Mouse (Mus musculus) liver, embryonic 18 days (tissue): Measurements from ENCODE around the gene Snrpn. TPM values are rescaled to one million over a fixed set of nuclear protein-coding genes. Genes with fewer than 3 reads are reported as not detected.

Experiments used
- polyA plus RNA-seq: library from polyadenylated mRNA; depleted of rRNA; stranded (reverse); fragments of >200 nt; gene quantifications from 2 replicates; pipeline ENCODE4 v1.2.3, GENCODE M21; 2012; rRNA removed

Snrpn gene
- 3.9 and 4.1 TPM in 2 replicates for polyA plus RNA-seq

GRCm38 (mm10) chr7:60139742-60140480 lies at the start of gene Snrpn:
Gene Snrpn (minus strand): TSS chr7:60140219.

DNA sequence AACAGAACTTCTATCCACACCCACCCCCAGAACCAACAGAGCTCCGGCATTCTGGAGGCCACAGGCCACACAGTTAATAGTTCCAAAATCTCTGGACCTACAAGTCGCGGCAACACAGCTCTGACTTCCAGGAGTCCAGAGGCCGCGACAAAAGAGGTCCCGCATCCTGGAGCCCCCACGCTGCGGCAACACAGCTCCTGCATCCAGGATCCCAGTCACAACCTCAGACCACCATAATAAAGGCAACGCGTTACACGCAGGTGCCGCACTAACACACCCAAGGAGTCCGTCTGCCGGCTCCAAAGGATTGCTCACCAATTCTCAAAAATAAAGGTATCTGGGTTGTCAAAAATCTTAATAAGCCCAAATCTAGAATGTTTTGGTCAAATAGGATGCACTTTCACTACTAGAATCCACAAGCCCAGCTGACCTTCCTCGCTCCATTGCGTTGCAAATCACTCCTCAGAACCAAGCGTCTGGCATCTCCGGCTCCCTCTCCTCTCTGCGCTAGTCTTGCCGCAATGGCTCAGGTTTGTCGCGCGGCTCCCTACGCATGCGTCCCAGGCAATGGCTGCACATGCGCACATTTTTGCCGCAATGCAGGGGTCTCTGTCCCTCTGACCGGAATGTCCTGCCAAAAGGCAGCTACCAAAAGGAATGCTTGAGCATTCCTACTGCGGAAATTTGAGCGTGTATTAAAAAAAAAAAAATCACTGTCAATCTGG lies 135.3 kb downstream of the Snrpn start, which contains the start of the genes Snurf and Gm38393:
Gene Snurf, minus strand, starts transcription at position 444 of the 725 bp plus-strand sequence.
Gene Gm38393, minus strand, starts transcription at position 459 of the 725 bp plus-strand sequence.

Other genes starting within 250 kb of the Snrpn start
- gene Snurf, start 135.2 kb downstream of the Snrpn start, polyA plus RNA-seq = not detected in 2 replicates
- 0.32 and 0.44 TPM in 2 replicates for gene Gm38393, start 135.2 kb downstream of the Snrpn start, polyA plus RNA-seq